Mouse (Mus musculus) liver, postnatal 0 days (tissue): ENCODE measurements around the gene Paqr3.

ENCODE experiments used
- CTCF ChIP-seq: sonication (generic); IDR thresholded peaks from 2 replicates; pipeline ENCODE4 v1.5.1; 2016; ENCODE audit warnings: antibody characterized with exemption, low read depth
- EP300 ChIP-seq: IDR thresholded peaks from 2 replicates; pipeline ENCODE4 v1.6.1; 2016; ENCODE audit warnings: antibody characterized with exemption, low read depth, mild to moderate bottlenecking

DNA sequence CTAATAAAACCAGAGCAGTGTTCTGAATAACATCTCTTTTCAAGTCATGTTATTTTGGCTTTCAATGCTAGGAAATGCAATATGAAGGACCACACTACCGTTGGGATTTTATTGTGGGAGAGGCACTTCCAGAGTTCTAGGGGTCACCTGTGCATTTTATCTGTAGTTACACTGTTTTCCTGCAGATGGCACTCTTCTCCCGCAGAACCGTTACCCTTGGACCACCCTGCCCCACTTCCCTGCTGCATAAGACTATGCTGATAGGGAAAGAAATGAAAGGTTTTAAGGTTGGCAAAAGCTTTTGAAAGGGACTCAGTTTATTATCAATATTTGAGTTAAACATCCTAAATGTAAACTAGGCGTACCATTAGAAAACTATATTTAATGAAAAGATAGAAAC, 14.6 kb upstream of the Paqr3 start:
- TF ChIP-seq CTCF = peak; percentile 73
- TF ChIP-seq EP300 = no peak
